Mouse (Mus musculus) T-helper 2 cell (primary cell): ENCODE measurements around the gene Jam2.

Source experiments
- in situ Hi-C: fragments of 300-600 bp; cut with MboI, MseI; formaldehyde crosslinking; loops from one replicate; pipeline ENCODE4 v1.15.1; 2025; ENCODE audit warnings: high pct_unique_total_duplicates

The Jam2 gene

DNA sequence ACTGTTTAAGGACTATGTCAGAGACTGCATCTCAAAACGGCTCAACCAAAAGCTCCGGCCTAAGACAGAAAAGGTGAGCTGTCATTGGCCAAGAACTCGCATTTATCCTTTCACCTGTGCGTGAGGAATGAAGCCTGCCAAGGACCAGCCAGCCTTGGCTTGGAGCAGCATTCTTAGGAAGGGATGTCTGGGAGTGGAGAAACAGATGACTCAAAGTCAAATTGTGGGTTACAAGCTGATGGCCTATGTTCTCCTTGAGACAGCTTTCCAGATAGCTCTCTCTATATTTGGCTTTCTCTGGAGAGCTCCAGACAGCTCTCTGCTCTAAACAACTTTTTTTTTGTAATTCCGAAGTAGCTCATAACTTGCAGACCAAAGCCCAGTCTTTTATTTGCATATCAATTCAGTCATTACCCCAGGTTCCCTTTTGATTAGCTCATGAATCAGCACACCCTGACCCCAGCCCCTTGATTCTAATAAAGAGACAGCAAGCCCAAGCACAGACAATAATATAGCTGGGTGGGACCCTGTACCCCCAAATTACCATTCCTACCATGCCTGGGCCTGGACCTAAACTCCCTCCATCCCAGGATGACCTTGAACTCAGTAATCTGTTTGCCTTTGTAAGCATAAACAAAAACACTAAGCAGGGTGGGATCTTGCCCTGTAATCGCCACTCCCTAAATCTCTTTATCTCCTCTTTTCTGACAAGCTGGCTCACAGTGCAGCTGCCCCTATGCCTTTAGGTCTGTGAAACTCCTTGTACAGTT lies 5.1 kb downstream of the Jam2 start:
- in situ Hi-C loops: no loop called here

DNA sequence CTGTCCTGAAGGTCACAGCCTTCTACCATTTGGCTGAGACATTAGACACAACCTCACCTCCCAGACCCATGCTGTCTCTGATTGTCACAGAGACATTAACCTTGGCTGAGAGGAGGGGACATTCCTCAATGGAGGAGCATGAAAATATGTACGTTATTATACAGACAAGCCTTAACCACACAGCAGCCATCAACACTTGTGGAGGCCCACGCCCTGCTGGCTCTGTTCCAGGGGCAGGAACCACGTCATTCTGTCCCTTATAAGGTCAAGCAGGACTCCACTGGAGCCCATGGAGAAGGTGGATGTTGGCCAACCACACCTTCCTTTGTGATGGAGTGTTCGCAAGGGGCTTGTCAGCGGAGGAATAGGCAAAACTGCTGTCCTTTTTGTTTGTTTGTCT lies 5.8 kb downstream of the Jam2 start:
- in situ Hi-C loops: no loop called here

DNA sequence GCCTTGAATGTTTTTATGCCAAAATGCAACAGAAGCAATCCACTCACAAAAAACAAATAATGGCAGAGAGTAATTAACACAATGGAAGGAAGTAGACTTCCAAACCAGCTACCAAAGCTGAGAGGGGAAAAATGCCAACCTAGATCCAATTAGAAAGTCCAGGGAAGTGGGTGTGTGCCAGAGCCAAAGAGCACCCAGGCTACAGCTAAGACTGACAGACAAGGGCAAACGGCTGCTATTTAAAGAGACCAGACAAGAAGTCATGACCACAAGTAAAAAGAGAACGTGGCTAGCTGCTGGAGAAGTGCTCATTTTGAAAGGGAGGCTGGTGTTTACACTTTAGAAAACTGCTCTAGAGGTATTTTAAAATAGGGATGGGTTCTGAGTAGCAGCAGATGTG lies 9.4 kb downstream of the Jam2 start:
- in situ Hi-C loops: no loop called here

DNA sequence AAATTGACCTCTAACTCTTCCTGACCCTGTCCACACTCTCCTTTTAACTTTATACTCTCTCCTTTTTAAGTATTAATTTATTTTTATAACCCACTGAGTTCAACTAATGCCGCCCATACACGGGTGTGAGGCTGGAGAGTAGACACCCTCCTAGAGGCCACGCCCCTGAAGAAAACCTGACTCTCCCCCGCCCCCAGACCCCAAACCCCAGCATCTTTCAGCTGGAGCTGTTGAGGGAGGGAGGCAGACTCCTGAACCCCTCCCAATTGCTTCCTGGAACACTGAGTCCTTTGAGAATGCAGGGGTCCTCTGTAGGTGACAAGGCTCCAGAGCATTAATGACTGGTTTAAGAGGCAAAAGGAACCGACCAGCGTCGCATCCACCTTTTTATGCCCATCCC lies 11.0 kb downstream of the Jam2 start:
- in situ Hi-C loops: no loop called here

DNA sequence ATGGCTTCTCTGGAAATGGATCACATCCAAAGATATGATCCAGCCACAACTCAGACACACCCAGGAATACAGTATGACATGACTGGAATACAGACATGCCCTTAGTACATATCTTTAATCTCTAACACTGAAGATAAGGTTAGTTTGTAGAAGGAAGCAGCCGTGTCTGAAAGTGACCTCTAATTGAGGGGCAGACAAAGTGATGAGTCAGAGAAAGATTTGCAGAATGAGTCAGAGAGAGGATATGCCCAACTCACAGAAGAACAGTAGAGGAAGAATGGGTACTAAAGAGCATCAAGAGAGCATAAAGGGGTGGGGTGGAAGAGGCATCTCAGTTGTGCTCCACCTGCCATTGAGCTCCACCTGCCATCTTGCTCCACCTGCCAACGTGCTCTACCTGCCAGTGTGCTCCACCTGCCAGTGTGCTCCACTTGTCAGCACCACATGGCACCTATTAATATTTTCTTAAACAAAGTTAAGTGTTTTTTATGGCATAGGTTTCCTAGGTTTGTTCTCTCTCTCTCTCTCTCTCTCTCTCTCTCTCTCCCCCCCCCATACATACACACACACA lies 16.8 kb downstream of the Jam2 start:
- in situ Hi-C loops: no loop called here

DNA sequence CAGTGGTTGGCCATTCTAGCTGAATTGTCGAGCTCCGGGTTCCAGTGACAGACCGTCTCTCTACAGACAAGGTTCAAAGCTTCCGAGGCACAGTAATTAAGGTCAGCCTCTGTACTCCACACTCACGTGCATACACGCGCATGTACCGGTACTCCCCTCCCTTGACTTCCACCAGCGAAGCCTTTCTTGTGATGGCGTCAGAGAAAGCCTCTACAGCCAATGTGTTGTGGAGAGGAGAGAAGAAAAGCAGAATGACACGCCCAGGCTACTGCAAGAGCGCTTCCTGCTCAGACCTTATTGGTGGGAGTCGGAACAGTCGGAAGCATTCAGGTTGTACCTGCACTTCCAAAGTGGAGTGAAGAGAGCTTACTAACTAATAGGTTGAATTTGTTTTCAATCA lies 19.5 kb downstream of the Jam2 start:
- in situ Hi-C loops: no loop called here

DNA sequence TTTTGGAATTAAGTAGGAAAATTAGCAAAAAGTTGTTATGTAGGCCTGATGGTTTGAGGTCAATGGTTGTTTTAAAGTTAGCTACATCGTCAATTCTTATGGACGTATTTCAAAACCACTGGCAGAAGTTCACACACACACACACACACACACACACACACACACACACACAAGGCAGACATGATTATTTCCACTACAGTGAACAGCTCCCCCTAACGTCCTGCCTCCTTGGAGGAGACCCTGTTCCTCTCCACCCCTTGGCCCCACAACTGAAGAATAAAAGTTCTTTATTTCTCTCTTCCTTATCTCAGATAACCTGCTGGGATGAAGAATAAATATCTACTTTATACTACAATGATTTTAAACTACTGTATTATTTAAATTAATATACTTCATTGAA lies 21.4 kb downstream of the Jam2 start:
- in situ Hi-C loops: no loop called here

DNA sequence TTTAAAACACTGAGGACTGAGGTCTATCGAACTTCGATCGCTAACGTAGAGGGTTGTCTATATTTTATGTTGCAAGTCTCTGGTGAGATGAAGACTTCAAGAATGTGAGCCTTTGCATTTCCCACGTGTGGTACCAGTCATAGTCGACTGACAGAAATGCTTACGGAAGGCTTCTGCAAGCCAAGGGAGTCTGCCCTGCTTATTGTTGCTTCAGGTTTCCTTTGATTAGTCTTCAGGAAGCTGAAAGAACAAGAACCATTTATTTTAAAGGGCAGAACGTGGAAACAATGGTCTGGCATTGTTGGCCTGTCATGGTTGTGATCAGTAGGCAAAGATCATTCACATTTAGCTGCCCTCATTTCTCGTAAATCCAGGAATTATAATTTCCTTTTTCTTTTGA lies 22.8 kb downstream of the Jam2 start:
- in situ Hi-C loops: no loop called here

DNA sequence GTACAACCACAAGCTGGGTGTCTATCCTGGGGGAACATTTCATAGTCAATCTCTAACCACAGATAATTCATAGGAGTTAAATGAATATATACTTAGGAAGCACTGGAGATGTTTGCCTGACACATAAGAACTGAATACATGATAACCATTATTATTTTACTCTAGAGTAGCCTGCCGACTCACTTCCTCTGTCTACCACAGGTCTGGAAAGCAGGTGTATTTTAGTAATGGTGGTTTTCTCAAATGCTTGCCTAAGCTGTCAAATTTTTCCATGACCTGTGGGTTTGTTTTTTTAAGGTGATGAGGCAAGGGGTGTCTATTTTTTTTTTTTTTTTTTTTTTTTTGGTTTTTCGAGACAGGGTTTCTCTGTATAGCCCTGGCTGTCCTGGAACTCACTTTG lies 26.1 kb downstream of the Jam2 start:
- in situ Hi-C loops: no loop called here

DNA sequence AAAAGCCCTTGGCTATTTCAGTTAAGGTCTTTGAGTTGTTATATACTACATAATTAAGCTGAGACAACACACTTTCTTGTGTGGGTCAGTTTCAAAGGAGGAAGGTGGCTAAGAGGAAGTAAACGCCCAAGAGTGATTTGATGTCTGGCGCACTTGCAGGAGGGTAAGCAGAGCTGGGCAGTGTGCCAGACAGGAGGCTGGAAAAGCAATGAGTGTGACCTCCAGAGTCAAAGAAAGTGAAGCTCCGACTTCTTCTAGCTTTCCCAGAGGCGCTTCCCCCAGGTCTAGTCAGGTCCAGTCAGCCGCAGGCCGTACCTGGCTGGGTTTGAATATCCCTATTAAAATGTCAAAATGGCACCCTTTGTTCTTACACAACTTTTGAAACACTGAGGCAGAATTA lies 28.3 kb downstream of the Jam2 start:
- in situ Hi-C loops: no loop called here

DNA sequence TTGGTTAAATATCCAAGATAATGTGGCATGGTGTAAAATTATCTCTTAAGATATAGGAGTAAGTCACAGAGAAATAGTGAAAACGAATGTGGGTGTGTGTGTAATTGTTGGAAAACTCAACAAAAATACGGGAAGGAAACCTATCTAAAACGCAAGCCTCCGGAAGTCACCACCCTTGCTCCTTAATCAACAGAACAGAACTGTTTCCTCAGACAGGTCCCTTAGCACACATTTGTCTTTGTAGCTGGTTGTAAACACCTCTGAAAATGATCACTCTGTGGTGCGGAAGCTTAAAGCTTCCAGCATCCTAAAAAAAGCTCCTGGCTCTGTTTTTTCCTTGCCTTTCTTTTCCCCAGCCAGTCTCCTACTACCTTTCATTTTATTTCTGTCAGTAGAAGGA lies 30.9 kb downstream of the Jam2 start:
- in situ Hi-C loops: no loop called here

DNA sequence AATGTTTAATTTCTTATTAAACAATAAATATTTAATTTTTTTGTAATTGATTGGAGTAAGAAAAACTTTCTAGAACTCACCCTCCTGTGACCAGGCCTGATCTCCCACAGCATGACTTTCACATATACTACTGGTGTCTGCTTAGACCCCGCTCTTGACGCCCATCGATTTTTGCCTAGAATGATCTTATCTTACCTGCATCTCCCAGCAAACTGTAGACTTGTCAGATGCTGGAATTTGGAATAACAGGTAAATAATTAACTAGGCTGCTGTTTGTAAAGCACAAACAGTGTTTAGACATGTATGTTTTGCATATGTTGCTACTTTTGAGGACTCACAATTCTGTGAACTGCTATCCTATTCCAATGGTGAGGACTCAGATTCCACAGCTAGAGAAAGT lies 32.3 kb downstream of the Jam2 start:
- in situ Hi-C loops: no loop called here

DNA sequence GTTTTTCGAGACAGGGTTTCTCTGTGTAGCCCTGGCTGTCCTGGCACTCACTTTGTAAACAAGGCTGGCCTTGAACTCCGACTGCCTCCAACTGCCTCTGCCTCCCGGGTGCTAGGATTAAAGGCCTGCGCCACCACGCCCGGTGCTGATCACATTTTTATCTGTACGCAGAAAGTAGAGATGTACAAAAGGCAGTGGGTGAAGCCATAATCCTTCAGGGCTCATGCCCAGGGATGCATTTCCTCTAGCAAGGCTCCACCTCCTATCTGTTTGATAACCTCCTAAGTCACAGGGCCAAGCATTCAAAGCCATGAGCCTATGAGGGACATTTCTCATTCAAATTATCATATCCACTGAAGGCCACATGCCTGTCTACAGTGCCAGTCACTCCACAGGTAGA lies 34.0 kb downstream of the Jam2 start:
- in situ Hi-C loops: no loop called here

DNA sequence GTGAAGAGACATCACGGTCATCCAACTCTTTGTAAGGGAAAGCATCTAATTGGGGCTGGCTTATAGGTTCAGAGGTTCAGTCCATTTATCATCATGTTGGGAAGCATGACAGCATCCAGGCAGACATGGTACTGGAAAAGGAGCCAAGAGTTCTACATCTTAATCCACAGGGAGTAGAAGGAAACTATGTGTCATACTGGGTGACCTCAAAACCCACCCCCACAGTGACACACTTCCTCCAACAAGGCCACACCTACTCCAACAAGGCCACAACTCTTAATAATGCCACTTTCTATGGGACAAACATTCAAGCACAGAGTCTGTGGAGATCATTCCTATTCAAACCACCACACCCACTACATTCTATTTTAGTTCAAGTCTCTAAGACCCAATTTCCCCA lies 36.3 kb downstream of the Jam2 start:
- in situ Hi-C loops: no loop called here

DNA sequence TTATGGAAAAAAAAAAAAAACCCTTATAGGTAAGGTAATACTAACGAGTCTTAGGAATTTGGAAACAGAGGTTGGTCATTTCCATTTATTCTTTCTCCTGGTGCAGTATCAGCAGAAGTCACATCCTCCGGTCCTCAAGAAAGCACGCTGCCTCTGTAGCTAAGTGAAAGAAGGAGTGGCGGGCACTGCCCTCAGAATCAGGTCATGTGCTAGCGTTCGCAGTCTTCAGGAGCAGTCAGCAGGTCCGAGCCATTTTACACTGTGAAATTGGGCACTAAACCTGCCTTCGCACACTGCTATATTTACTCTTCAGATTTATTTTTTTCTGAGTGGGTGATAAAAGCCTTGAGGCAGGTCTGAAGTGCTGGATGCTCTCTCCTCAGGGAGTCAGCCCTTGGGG lies 39.9 kb downstream of the Jam2 start:
- in situ Hi-C loops: no loop called here

DNA sequence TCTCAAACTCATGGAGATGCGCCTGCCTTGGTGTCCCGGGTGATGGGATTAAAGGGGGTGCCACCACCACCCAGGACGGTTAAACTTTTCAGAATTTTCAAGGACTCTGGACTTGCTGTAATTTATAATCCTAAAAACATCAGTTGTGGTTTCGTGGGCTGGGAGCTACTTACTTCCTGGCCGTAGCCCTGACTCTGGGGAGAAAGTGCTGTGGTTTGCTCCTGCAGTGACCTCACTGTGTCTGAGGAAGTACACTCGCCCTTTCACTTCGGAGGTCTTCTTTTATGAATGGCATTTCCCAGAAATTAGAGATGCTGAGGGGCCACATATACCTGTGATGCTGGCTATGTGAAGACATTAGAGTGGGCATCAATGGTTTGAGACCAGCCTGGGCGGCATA lies 40.6 kb downstream of the Jam2 start:
- in situ Hi-C loops: no loop called here

DNA sequence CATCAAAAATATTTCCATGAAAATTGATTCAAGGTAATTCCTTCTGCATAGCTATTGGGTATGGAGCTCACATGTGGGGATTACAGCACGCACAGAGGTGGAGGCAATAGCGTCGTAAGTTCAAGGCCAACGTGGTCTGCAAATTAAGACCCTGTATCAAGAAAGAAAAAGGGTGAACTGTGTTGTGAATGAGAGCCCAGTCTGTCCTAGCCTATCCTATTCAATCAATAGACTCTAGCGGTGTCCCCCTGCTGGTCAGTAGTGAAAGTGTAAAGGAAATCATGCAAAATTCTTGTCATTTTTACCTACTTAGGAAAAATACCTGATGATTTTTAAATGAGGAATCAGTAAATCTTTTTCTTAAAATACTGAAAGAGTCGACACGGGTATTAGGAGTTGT lies 43.5 kb downstream of the Jam2 start:
- in situ Hi-C loops: no loop called here

DNA sequence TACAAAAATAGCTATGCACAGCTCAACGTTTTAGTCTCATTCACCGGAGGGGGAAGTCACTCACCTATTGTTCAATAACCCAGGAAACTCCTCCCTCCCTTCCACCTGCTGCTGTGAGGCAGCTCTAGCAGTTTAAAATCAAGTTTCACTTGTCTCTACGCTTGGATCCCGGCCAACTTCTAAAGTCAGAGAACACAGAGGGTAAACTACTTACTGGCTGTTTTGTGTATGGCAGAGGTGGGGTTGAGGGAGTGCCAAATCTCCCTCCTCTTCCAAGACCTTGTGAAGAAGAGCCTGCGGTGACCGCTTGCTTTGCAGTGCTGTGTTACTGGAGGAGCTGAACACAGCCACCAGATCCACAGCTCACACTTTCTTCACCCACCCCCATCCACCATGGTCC lies 51.1 kb downstream of the Jam2 start:
- in situ Hi-C loops: no loop called here

DNA sequence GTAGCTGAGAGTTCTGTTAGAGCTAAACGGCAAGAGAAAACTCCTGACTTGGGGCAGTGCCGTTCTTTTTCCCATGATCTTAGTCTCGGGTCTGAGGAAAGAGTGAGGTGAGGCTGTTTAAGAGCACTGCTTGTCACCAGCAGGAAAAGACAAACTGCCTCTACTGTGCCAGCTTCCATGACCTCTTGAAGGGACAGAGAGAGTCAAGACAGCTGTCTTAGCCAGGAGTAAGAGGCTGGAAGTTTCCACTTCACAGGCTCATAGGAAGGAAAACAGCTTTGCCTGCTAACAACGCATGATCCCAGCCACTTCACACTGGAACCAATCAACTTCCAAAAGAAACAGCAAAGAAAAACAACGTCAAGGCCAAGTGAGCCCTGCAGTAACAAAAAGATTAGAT lies 57.8 kb downstream of the Jam2 start:
- in situ Hi-C loops: no loop called here

DNA sequence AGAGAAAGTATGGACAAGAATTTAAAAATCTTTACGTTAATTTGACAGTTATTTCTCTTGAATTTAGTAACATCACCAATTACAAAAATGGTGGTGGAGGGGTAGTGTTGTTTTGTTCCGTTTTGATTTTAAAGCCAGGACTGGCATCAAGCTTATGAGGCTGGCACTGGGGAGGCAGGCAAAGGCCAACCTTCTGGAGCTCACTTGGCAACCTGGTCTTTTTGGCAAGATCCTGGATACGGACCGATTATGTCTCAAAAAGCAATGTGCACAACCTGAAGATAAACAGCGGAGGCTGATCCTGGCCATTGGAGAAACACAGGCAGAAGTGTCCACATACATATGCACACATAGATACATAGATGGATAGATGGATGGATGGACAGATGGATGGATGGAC lies 58.8 kb downstream of the Jam2 start:
- in situ Hi-C loops: no loop called here

DNA sequence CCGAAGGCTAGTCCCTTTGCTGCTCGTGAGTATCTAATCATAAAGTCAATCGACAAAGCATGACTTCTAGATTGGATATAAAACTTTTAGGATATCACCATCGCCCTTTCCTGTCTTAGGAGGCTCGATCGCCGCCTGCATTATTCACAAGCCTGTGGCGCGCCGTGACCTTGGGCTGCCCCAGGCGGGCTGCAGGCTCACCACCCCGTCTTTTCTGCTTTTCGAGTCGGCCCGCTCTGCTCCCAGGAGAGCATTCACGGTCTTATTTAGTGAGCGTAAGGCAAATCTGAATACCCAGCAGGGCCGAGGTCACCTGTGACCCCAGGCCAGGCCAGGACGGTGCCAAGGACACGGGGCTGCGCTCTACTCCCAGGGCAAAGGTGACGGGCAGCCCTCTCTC lies 60.4 kb downstream of the Jam2 start:
- in situ Hi-C loops: no loop called here

DNA sequence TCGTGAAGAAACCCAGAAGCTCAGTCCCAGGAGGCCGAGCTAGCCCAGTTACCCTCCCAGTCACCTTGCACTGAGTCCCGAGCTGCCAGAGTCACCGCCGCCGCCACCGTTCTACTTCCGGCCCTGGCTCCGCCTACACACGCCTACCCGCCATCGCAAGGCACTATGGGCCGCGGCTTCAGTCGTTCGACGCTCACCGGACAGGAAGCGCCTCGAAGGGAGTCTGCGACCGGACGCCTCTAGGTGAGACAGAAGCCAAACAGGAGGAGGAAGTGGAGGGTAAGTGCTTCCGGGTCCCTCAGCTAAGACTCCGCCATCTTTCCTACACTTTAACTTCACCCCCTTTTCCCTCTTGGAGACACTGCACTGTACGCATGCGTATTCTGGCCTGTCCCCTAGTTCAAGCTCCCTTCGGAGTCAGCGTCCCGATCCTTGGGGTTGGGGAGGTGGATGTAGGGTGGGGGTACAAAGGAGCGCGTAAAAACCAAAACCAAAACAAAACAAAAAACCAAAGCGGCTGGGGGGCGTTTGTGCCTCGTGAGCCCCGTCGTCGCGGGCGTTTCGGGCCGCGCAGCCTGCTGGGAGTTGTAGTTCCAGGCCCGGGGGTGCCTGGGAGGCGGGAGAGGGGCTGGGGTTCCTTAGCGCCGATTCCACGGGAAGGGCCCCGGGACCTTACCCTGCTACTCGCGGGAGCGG lies 61.0 kb downstream of the Jam2 start, which contains the start of gene Gabpa:
TSS of gene Gabpa (plus strand) at position 181 of the 696 bp plus-strand sequence.
- in situ Hi-C loops: loop anchor here (5.0 kb wide), 1 partner anchor 98 kb away; the partner anchor contains the start of gene Mrpl39

DNA sequence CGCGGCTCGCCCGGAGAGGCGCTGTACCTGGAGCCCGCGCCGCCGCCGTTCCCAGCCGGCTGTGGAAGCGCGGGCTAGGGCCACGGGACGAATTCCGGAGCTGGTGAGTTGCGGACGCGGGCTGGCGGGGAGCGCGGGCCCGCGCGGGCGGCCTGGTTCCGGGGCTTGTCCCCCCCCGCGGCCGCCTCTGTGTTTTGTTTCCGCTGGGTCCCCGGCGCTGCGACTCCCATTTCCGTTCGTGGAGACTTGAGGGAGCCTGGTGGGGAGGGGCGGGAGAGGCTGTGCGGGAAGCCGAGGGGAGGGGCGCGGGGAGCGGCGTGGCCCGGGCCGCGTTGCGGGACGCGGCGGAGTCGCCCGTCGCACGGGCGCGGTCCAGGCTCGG lies 61.5 kb downstream of the Jam2 start, which contains the start of gene Atp5j:
TSS of gene Atp5j (minus strand) at position 185 of the 382 bp plus-strand sequence.
- in situ Hi-C loops: loop anchor here (5.0 kb wide), 1 partner anchor 98 kb away; the partner anchor contains the start of gene Mrpl39
